Mouse (Mus musculus) liver, embryonic 16.5 days (tissue): ENCODE data around the gene Adamts10. TPM values are rescaled to one million over a fixed set of nuclear protein-coding genes. Genes with fewer than 3 reads are reported as not detected.

Source experiments
- ATAC-seq: fragments of 200-750 bp; cut with Nextera tagmentation; 2 replicates; pipeline ENCODE4 v1.8.0; 2017; ENCODE audit warnings: low read depth, mild to moderate bottlenecking, moderate number of reproducible peaks, moderate library complexity
- H3K27ac ChIP-seq: fragments of 300-500 bp; sonication (generic); 2 replicates; pipeline ENCODE4 v1.5.1; 2014; ENCODE audit warnings: mild to moderate bottlenecking, low read length
- H3K27me3 ChIP-seq: fragments of 300-500 bp; sonication (generic); 2 replicates; pipeline ENCODE4 v1.6.1; 2014; ENCODE audit warnings: low read depth, low read length, mixed read lengths; ENCODE audit not compliant: control insufficient read depth, insufficient read depth
- H3K36me3 ChIP-seq: fragments of 300-500 bp; sonication (generic); 2 replicates; pipeline ENCODE4 v1.6.1; 2014; ENCODE audit warnings: mild to moderate bottlenecking; ENCODE audit not compliant: control insufficient read depth, insufficient read depth
- H3K4me1 ChIP-seq: fragments of 300-500 bp; sonication (generic); 2 replicates; pipeline ENCODE4 v1.6.1; 2014; ENCODE audit warnings: low read depth, low read length, mixed read lengths; ENCODE audit not compliant: control insufficient read depth
- H3K4me2 ChIP-seq: fragments of 300-500 bp; sonication (generic); 2 replicates; pipeline ENCODE4 v1.6.1; 2014; ENCODE audit warnings: low read depth, low read length, mixed read lengths
- H3K4me3 ChIP-seq: fragments of 300-500 bp; sonication (generic); 2 replicates; pipeline ENCODE4 v1.5.1; 2014; ENCODE audit warnings: low read depth, mild to moderate bottlenecking, low read length
- H3K9ac ChIP-seq: fragments of 300-500 bp; sonication (generic); 2 replicates; pipeline ENCODE4 v1.6.1; 2014; ENCODE audit warnings: low read depth, low read length
- H3K9me3 ChIP-seq: fragments of 300-500 bp; sonication (generic); replicated peaks from 2 replicates; pipeline ENCODE4 v1.6.1; 2016; ENCODE audit warnings: low read length; ENCODE audit not compliant: control insufficient read depth
- WGBS: fragments of 180-500 bp; shearing (Covaris S2); extraction: QIAGEN DNeasy Blood & Tissue Kit; methylation state at CpG from one replicate; pipeline ENCODE4 v1.1.7; 2014; ENCODE audit not compliant: insufficient replicate concordance; 5-methylcytosine and 5-hydroxymethylcytosine counted together
- polyA plus RNA-seq: library from polyadenylated mRNA; unstranded; fragments of >200 nt; fragmentation: Nextera tagmentation; extraction: Ambion mirVana; gene quantifications from 2 replicates; pipeline ENCODE4 v1.2.1, GENCODE M21; 2015

Gene Adamts10
- 5.1 and 6.6 TPM in 2 replicates for polyA plus RNA-seq

DNA sequence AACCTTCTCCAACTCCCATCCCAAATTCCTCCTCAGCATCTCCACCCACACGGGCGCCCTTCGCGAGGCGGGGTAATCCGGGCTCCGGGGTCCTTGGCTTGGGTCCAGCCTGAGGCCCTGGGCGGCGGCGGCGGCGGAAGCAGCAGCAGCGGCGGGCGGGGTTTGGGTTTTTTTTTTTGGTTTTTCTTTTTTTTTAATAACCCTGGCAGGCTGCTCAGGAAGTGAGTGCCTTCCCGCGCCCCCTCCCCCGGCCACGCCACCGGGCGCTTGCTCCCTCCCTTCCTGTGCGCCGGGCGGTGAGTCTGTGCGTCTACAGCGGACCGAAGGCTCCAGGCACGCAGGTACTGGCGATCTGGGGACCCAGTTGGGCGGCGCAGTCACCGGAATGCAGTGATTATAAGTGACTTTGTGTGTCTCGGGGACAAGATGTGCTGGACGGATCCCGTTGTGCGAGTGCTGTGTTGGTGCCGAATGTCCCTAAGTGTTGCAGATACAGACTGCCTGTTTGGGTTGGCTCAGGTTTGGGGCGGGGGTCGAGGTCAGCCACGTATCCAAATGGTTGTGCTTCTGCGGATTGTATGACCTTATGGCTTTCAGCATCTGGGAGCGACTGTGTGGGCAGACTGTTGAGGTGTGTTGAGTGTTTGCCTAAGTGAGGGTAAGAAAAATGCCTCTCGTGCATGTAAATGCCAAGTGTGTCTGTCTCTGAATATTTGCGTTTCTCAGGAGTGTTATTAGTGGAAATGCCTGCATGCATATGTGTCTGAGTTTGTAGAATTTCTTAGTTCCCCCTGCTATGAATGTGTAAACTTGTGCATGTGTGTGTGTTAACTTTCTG lies at the start of gene Adamts10:
TSS of gene Adamts10 (plus strand) at position 287 of the 838 bp plus-strand sequence.
- under 1% methylated on average over 37 of the region's 44 CpGs for WGBS
- Histone ChIP-seq H3K9ac (peak within 1 kb of the TSS; percentile 53), H3K4me2 (peak within 1 kb of the TSS; percentile 54), H3K4me3 (peak within 1 kb of the TSS; percentile 58), H3K4me1 (peaks cover 7% of the 10 kb centered on the region), H3K27me3 (no peaks in the 10 kb centered on the region), H3K27ac (no peak within 1 kb of the TSS), H3K9me3 (no peaks in the 10 kb centered on the region), H3K36me3 (no peaks in the 10 kb centered on the region)
- peak; percentile 64; the same call in 1 of the 2 replicates for ATAC-seq

DNA sequence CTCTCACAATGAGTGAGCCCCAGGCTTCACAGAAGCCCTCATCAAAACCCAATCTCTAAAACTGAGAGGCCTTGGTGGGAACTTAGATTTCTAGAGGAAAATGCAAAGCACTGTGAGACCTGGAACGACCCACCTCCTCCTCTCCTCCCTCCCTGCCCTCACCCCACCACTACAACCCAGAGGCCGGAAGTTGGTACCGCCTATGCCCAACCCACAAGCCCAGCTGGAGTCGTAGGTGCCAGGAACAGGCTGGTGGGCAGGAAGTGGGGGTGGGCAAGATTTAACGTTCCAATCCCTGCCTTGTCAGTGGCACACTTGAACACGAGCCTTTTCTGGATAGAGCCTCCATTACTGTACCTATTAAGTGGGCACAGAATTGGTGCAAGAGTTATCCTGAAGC lies 40.0 kb upstream of the Adamts10 start:
- H3K4me1 ChIP-seq, result no peaks in the 10 kb centered on the region
- H3K4me2 ChIP-seq, result no peak overlapping the region
- no peak overlapping the region for H3K27ac ChIP-seq
- no peaks in the 10 kb centered on the region for H3K9me3 ChIP-seq
- H3K9ac ChIP-seq, result no peak overlapping the region
- H3K4me3 ChIP-seq, result no peak overlapping the region
- ATAC-seq, result no peak
- WGBS, result 18% methylated on average over 6 of the region's 6 CpGs
- no peaks in the 10 kb centered on the region for H3K36me3 ChIP-seq
- H3K27me3 ChIP-seq, result no peaks in the 10 kb centered on the region

- no peak overlapping the region for H3K4me3 ChIP-seq
- no peak overlapping the region for H3K27ac ChIP-seq
- WGBS, result 49% methylated on average over 2 of the region's 2 CpGs
- no peaks in the 10 kb centered on the region for H3K9me3 ChIP-seq
- no peaks in the 10 kb centered on the region for H3K27me3 ChIP-seq
- H3K9ac ChIP-seq, result no peak overlapping the region
- H3K4me1 ChIP-seq, result no peaks in the 10 kb centered on the region
- no peak for ATAC-seq
- no peaks in the 10 kb centered on the region for H3K36me3 ChIP-seq
- H3K4me2 ChIP-seq, result no peak overlapping the region
These were observed 36.8 kb upstream of the Adamts10 start for GRCm38 (mm10) chr17:33487211-33487610.

DNA sequence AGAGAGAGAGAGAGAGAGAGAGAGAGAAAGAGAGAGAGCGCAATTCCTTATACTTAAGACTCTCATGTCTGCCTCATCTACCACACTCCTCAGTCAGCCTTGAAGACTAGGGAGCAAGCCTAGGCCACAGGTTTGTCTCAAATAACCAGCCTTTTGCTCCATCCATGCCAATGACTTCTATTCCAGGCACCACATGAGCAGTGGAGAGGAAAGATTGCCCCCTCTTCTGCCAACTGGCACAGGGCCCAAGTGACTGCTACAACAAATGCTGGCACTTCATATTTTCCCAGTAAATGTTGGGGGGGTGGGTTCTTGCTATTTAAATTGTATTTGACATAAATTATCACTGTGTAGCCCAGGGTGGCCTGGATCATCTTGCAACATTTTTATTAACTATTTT lies 36.4 kb upstream of the Adamts10 start:
- H3K9me3 ChIP-seq, result no peaks in the 10 kb centered on the region
- ATAC-seq, result no peak
- H3K4me3 ChIP-seq, result no peak overlapping the region
- H3K9ac ChIP-seq, result no peak overlapping the region
- H3K27ac ChIP-seq, result no peak overlapping the region
- no peaks in the 10 kb centered on the region for H3K4me1 ChIP-seq
- no peak overlapping the region for H3K4me2 ChIP-seq
- no peaks in the 10 kb centered on the region for H3K36me3 ChIP-seq
- no peaks in the 10 kb centered on the region for H3K27me3 ChIP-seq
- WGBS, result 45% methylated on average over 1 of the region's 1 CpGs

- H3K4me3 ChIP-seq, result no peak overlapping the region
- H3K27ac ChIP-seq, result no peak overlapping the region
- H3K36me3 ChIP-seq, result no peaks in the 10 kb centered on the region
- no peak overlapping the region for H3K9ac ChIP-seq
- H3K4me1 ChIP-seq, result no peaks in the 10 kb centered on the region
- 60% methylated on average over 2 of the region's 2 CpGs for WGBS
- no peaks in the 10 kb centered on the region for H3K27me3 ChIP-seq
- no peak overlapping the region for H3K4me2 ChIP-seq
- no peak for ATAC-seq
- H3K9me3 ChIP-seq, result no peaks in the 10 kb centered on the region
These were observed 32.6 kb upstream of the Adamts10 start for GRCm38 (mm10) chr17:33491371-33491770.

- Histone ChIP-seq H3K4me1 (no peaks in the 10 kb centered on the region), H3K27me3 (no peaks in the 10 kb centered on the region), H3K9ac (no peak overlapping the region), H3K4me3 (no peak overlapping the region), H3K9me3 (no peaks in the 10 kb centered on the region), H3K27ac (no peak overlapping the region), H3K36me3 (no peaks in the 10 kb centered on the region), H3K4me2 (no peak overlapping the region)
- 55% methylated on average over 6 of the region's 6 CpGs for WGBS
- ATAC-seq, result no peak
These were observed 30.9 kb upstream of the Adamts10 start for GRCm38 (mm10) chr17:33493065-33493464.

- no peaks in the 10 kb centered on the region for H3K27me3 ChIP-seq
- H3K4me1 ChIP-seq, result no peaks in the 10 kb centered on the region
- H3K4me3 ChIP-seq, result no peak overlapping the region
- H3K4me2 ChIP-seq, result no peak overlapping the region
- no peaks in the 10 kb centered on the region for H3K36me3 ChIP-seq
- ATAC-seq, result no peak
- no peak overlapping the region for H3K9ac ChIP-seq
- H3K27ac ChIP-seq, result no peak overlapping the region
- H3K9me3 ChIP-seq, result no peaks in the 10 kb centered on the region
These were observed 29.4 kb upstream of the Adamts10 start for GRCm38 (mm10) chr17:33494586-33494985.

GRCm38 (mm10) chr17:33498918-33499317 lies 25.1 kb upstream of the Adamts10 start:
- ATAC-seq, result no peak
- 44% methylated on average over 1 of the region's 1 CpGs for WGBS

GRCm38 (mm10) chr17:33508386-33508785 lies 15.6 kb upstream of the Adamts10 start:
- no peak overlapping the region for H3K9ac ChIP-seq
- no peaks in the 10 kb centered on the region for H3K27me3 ChIP-seq
- no peak overlapping the region for H3K4me2 ChIP-seq
- H3K9me3 ChIP-seq, result no peaks in the 10 kb centered on the region
- no peak overlapping the region for H3K27ac ChIP-seq
- no peaks in the 10 kb centered on the region; the same call in 1 of the 2 replicates for H3K4me1 ChIP-seq
- no peak for ATAC-seq
- no peak overlapping the region for H3K4me3 ChIP-seq
- H3K36me3 ChIP-seq, result no peaks in the 10 kb centered on the region
- 64% methylated on average over 1 of the region's 1 CpGs for whole genome bisulfite sequencing

More at GRCm38 (mm10) chr17:33498918-33499317, 25.1 kb upstream of the Adamts10 start:
- no peak overlapping the region for H3K4me3 ChIP-seq
- H3K4me1 ChIP-seq, result no peaks in the 10 kb centered on the region; the same call in 1 of the 2 replicates
- H3K4me2 ChIP-seq, result no peak overlapping the region
- H3K9ac ChIP-seq, result no peak overlapping the region
- no peak overlapping the region for H3K27ac ChIP-seq
- H3K9me3 ChIP-seq, result no peaks in the 10 kb centered on the region
- no peaks in the 10 kb centered on the region for H3K36me3 ChIP-seq
- H3K27me3 ChIP-seq, result no peaks in the 10 kb centered on the region
